Mouse (Mus musculus): Measurements from ENCODE around the gene Efhd2. TPM values are rescaled to one million over a fixed set of nuclear protein-coding genes. Genes with fewer than 3 reads are reported as not detected.

Gene Efhd2
- polyA plus RNA-seq, 1 experiment from 2014 or later = 44.0 TPM

DNA sequence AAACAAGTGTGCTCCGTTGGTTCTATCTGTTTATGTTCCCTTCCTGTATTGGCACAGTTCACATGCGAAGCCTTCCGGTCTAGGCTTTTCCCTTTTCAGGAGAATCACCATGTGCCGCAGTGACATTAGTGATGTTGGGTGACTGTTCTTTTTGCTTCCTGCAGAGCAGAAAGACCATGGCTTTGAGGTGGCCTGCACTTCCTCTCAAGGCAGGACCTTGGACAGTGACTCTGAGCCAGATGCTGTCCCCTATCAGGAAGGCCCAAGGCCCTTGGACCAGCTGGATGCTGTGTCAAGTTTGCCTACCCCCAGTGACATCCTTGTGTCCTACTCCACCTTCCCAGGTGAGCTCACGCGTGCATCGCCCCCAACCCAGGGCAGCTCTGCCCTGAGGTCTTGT lies 63.3 kb downstream of the Efhd2 start:
- no peak overlapping the region for H3K4me3 ChIP-seq (ENCODE audit: low read depth, low read length)
- H3K36me3 ChIP-seq (ENCODE audit: control insufficient read depth, insufficient read depth, low read length) = peaks cover 89% of the 10 kb centered on the region
- WGBS = 96% methylated on average over 7 of the region's 7 CpGs
- no peak for DNase-seq (ENCODE audit: low spot score)
- no peaks in the 10 kb centered on the region for H3K4me1 ChIP-seq (ENCODE audit: control insufficient read depth, insufficient read depth, low read length)
- no peak overlapping the region for H3K4me2 ChIP-seq (ENCODE audit: low read length)
- ATAC-seq = no peak
- H3K9me3 ChIP-seq (replicated peaks; ENCODE audit: control insufficient read depth, low read length) = no peaks in the 10 kb centered on the region
- H3K9ac ChIP-seq (ENCODE audit: low read length) = no peak overlapping the region
- no peak overlapping the region for H3K27ac ChIP-seq (ENCODE audit: low read depth, low read length)
- no peaks in the 10 kb centered on the region for H3K27me3 ChIP-seq (replicated peaks; ENCODE audit: control insufficient read depth, insufficient read depth, low read length)

DNA sequence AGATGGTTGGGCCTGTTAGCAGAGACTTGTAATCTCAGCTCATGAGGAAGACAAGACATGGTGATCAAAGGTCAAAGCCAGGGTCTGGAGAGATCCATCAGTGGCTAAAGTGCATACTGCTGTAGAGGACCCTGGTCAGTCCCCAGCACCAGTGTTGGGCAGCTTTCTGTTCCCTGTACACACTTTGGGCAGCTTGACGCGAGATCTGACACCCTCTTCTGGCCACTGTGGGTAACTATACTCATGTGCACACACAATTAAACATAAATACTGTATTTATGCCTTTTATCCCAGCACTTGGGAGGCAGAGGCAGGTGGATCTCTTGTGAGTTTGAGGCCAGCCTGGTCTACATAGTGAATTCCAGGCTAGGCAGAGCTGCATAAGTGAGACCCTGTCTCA lies 63.7 kb downstream of the Efhd2 start:
- ATAC-seq (no peak), DNase-seq (ENCODE audit: low spot score) (no peak)
- Histone ChIP-seq H3K27ac (ENCODE audit: low read depth, low read length) (no peak overlapping the region), H3K4me3 (ENCODE audit: low read depth, low read length) (no peak overlapping the region), H3K27me3 (replicated peaks; ENCODE audit: control insufficient read depth, insufficient read depth, low read length) (no peaks in the 10 kb centered on the region), H3K9me3 (replicated peaks; ENCODE audit: control insufficient read depth, low read length) (no peaks in the 10 kb centered on the region), H3K9ac (ENCODE audit: low read length) (no peak overlapping the region), H3K36me3 (ENCODE audit: control insufficient read depth, insufficient read depth, low read length) (peaks cover 88% of the 10 kb centered on the region), H3K4me1 (ENCODE audit: control insufficient read depth, insufficient read depth, low read length) (no peaks in the 10 kb centered on the region), H3K4me2 (ENCODE audit: low read length) (no peak overlapping the region)
- 100% methylated on average over 2 of the region's 2 CpGs for WGBS

DNA sequence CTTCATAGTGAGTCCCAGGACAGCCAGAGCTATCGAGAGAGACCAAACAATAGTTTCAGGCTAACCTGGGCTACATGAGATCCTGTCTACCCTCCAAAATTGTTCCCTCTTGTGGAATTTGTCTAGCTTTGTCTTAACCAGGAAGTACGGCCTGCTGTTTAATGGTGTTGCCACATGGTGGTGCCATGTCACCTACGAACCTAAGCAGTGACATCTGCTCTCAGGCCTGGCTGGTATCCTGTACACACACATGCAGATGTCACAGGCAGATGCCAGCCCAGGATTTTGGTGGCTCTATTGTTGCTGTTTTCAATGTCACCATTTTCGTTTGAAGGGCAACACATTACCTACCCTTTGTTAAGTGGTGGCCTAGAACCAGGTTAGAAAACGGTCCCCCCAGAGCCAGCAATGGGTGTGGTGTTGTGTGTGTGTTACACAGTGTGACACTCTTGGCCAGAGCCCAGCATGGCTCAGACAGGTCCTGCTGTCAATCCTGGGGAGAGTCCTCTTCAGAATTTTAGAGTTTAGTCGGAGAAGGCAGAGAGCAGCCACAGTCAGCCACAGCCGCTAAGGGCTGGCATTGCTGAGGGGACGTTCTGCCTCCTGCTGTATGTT lies 64.8 kb downstream of the Efhd2 start:
- no peak overlapping the region for H3K27ac ChIP-seq (ENCODE audit: low read depth, low read length)
- peaks cover 94% of the 10 kb centered on the region for H3K36me3 ChIP-seq (ENCODE audit: control insufficient read depth, insufficient read depth, low read length)
- H3K9me3 ChIP-seq (replicated peaks; ENCODE audit: control insufficient read depth, low read length) = no peaks in the 10 kb centered on the region
- H3K9ac ChIP-seq (ENCODE audit: low read length) = no peak overlapping the region
- H3K4me3 ChIP-seq (ENCODE audit: low read depth, low read length) = no peak overlapping the region
- 81% methylated on average over 8 of the region's 8 CpGs for WGBS
- no peaks in the 10 kb centered on the region for H3K27me3 ChIP-seq (replicated peaks; ENCODE audit: control insufficient read depth, insufficient read depth, low read length)
- ATAC-seq (peak; percentile 26; the same call in 1 of the 2 replicates), DNase-seq (ENCODE audit: low spot score) (peak; percentile 73)
- no peaks in the 10 kb centered on the region for H3K4me1 ChIP-seq (ENCODE audit: control insufficient read depth, insufficient read depth, low read length)
- no peak overlapping the region for H3K4me2 ChIP-seq (ENCODE audit: low read length)

Other genes starting within 250 kb of the Efhd2 start
- gene Plekhm2, start 210.0 kb downstream of the Efhd2 start, polyA plus RNA-seq (2014; fragmentation: Nextera tagmentation; extraction: Ambion mirVana) = 3.6 and 3.9 TPM in 2 replicates
- gene Rsc1a1, start 189.3 kb downstream of the Efhd2 start, polyA plus RNA-seq (2014; fragmentation: Nextera tagmentation; extraction: Ambion mirVana) = 2.5 TPM in 1 of 2 replicates, not detected in the other
- gene Ddi2, start 151.5 kb downstream of the Efhd2 start, polyA plus RNA-seq (2014; fragmentation: Nextera tagmentation; extraction: Ambion mirVana) = 6.7 and 9.3 TPM in 2 replicates
- gene Agmat, start 128.2 kb downstream of the Efhd2 start, polyA plus RNA-seq (2014; fragmentation: Nextera tagmentation; extraction: Ambion mirVana) = not detected in 2 replicates
- 3.6 and 4.6 TPM in 2 replicates for gene Dnajc16, start 84.0 kb downstream of the Efhd2 start, polyA plus RNA-seq (2014; fragmentation: Nextera tagmentation; extraction: Ambion mirVana)
- 8.3 and 10.2 TPM in 2 replicates for gene Casp9, start 81.3 kb downstream of the Efhd2 start, polyA plus RNA-seq (2014; fragmentation: Nextera tagmentation; extraction: Ambion mirVana)
- not detected in 2 replicates for gene Cela2a, start 48.8 kb downstream of the Efhd2 start, polyA plus RNA-seq (2014; fragmentation: Nextera tagmentation; extraction: Ambion mirVana)
- gene Ctrc, start 28.6 kb downstream of the Efhd2 start, polyA plus RNA-seq (2014; fragmentation: Nextera tagmentation; extraction: Ambion mirVana) = not detected in 2 replicates
- 1.3 and 2.2 TPM in 2 replicates for gene Fhad1, start 140.2 kb upstream of the Efhd2 start, polyA plus RNA-seq (2014; fragmentation: Nextera tagmentation; extraction: Ambion mirVana)
- gene Tmem51, start 209.4 kb upstream of the Efhd2 start, polyA plus RNA-seq (2014; fragmentation: Nextera tagmentation; extraction: Ambion mirVana) = 6.2 and 6.5 TPM in 2 replicates

All from forebrain, embryonic 14.5 days (tissue).